Mouse (Mus musculus) macrophage (primary cell): Measurements from ENCODE around the gene Btn2a2. TPM values are rescaled to one million over a fixed set of nuclear protein-coding genes. Genes with fewer than 3 reads are reported as not detected.

ENCODE experiments used
- H3K27ac ChIP-seq: fragments of 350-480 bp; formaldehyde crosslinking; 2 replicates; pipeline ENCODE4 v1.9.0; 2021
- H3K36me3 ChIP-seq: fragments of 350-480 bp; formaldehyde crosslinking; 2 replicates; pipeline ENCODE4 v1.9.0; 2021; ENCODE audit errors: inconsistent target
- H3K4me3 ChIP-seq: fragments of 350-480 bp; formaldehyde crosslinking; 2 replicates; pipeline ENCODE4 v1.9.0; 2021; ENCODE audit errors: inconsistent target
- H3K79me2 ChIP-seq: fragments of 350-480 bp; formaldehyde crosslinking; 2 replicates; pipeline ENCODE4 v1.9.0; 2021; ENCODE audit errors: inconsistent target
- WGBS: methylation state at CpG from one replicate; pipeline ENCODE4 v1.1.7; 2026; ENCODE audit warnings: inconsistent platforms; ENCODE audit not compliant: missing documents; 5-methylcytosine and 5-hydroxymethylcytosine counted together
- polyA plus RNA-seq: library from polyadenylated mRNA; stranded (reverse); fragments of 250-400 nt; gene quantifications from 3 replicates; pipeline ENCODE4 v1.2.4, GENCODE M21; 2018; ENCODE audit warnings: inconsistent platforms

The Btn2a2 gene
- polyA plus RNA-seq, 1 experiment from 2014 or later = not detected

DNA sequence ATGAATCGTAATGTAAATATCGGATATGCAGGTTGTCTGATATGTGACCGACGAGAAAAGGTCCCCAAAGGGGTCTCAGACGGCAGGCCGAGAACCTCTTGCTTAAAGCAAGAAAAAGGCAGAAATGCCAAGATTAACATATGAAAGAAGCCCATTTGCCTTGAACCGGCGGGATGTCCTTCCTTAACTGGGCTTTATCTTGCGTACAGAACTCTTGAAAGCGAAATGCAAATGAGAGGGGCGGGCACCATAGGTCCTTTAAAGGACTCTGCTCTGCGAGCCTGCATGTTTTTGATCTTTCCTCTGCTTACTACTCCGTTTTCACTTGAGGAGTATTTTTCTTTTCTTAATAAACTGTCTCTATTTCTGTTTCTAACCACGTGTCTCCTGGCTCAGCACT is 3.3 kb upstream of the Btn2a2 start:
- Histone ChIP-seq H3K36me3 (no peaks in the 10 kb centered on the region), H3K27ac (no peak overlapping the region), H3K4me3 (0 out of 2 replicates have a peak overlapping the region, but pooled peaks have one; percentile 2), H3K79me2 (no peaks in the 10 kb centered on the region)
- WGBS = 41% methylated on average over 13 of the region's 14 CpGs

DNA sequence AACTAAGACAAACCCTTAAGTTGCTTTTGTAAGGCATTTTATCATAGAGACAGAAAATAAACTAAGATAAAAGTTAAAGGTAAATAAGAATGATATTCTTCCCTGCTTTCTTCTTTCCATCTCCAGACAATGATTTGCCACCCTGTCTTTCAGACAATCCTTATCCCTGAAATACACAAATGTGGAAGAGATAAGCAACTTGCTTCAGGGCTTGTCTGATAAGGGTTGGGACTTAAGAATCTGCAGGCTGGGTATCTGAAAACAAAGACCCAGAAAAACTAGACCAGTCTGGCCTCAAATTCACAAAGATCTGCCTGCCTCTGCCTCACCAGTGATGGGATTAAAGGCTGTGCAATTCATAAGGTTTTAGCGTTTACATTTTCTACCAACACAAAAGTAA is 2.6 kb upstream of the Btn2a2 start:
- Histone ChIP-seq H3K79me2 (no peaks in the 10 kb centered on the region), H3K27ac (no peak overlapping the region), H3K4me3 (no peak overlapping the region), H3K36me3 (no peaks in the 10 kb centered on the region)
- WGBS = 29% methylated on average over 1 of the region's 1 CpGs

DNA sequence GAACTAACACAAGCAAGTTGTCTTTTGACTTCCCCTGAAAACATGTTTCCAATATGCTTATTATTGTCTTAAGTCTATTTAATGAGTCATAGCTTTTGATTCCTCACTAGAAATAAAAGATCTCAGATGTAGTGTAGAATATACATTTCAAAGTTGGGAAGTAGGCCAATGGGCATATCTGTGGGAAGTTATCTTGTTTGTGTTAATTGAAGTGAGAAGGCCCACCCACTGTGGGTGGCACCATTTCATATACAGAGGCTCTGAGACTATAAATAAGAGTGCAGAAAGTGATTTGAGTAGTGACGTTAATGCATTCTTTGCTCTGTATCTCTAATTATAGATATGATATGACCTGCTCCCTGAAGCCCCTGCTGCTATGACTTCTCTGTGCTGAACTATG is 2.2 kb upstream of the Btn2a2 start:
- Histone ChIP-seq H3K79me2 (no peaks in the 10 kb centered on the region), H3K4me3 (no peak overlapping the region), H3K36me3 (no peaks in the 10 kb centered on the region), H3K27ac (no peak overlapping the region)
- WGBS = 75% methylated on average over 1 of the region's 1 CpGs

DNA sequence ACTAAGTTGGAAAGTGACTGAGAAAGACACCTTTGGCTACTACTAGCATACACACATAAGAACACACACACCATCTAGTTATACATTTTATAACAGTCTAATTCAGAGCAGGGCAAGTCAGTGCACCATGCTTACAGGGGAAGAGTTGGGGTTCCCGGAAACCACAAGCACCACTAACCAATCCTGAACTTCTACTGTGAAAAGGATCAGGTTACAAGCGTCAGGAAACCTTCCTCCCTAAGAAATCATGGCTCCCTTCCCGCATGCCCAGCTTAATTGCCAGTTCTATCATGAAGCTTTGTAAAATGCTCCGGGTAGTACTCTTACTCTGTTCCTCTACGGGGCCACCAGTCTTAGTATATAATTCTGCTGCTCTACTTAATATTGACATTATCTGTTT is 3.4 kb downstream of the Btn2a2 start:
- Histone ChIP-seq H3K27ac (no peak overlapping the region), H3K79me2 (no peaks in the 10 kb centered on the region), H3K36me3 (no peaks in the 10 kb centered on the region), H3K4me3 (no peak overlapping the region)
- WGBS = 48% methylated on average over 5 of the region's 5 CpGs

DNA sequence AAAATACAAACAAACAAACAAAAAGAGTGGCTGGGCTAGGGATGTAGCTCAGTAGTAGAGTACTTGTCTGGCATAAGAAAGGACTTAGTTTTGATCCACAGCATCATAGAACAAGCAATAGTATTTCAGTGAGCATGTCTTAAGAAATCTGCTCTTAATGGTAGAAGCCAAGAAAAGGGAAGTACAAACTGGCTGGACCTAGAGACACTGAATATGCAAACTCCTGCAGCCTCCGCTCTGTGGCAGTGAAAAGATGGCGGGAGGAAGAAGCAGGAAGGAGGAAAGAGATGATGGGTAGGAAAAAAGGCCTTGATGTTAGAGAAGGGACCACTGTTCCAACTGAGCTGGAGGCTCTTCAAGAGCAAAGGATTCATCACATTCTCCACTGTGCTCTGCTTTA is 5.5 kb downstream of the Btn2a2 start:
- H3K36me3 ChIP-seq = no peaks in the 10 kb centered on the region
- no peaks in the 10 kb centered on the region for H3K79me2 ChIP-seq
- 60% methylated on average over 2 of the region's 2 CpGs for WGBS
- H3K27ac ChIP-seq = no peak overlapping the region
- no peak overlapping the region for H3K4me3 ChIP-seq

DNA sequence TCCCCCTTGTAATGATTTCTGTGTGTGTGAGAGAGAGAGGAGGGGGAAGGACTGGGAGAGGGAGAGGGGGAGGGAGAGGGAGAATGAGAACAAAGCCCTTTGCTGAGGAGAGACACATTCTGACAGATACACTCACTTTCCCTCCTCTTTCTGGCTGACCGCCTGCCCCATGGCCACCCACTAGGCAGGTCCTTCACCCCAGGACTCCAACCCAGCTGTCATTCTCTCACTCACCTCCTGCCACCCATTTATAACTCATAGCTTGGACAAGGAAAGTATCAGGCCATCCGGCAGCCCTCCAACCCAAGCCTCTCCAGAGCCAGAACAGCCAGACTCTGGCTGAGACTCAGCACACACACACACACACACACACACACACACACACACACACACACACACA is 13.0 kb downstream of the Btn2a2 start:
- no peaks in the 10 kb centered on the region for H3K79me2 ChIP-seq
- WGBS = 92% methylated on average over 2 of the region's 2 CpGs
- no peak overlapping the region for H3K27ac ChIP-seq
- H3K4me3 ChIP-seq = no peak overlapping the region
- H3K36me3 ChIP-seq = no peaks in the 10 kb centered on the region

DNA sequence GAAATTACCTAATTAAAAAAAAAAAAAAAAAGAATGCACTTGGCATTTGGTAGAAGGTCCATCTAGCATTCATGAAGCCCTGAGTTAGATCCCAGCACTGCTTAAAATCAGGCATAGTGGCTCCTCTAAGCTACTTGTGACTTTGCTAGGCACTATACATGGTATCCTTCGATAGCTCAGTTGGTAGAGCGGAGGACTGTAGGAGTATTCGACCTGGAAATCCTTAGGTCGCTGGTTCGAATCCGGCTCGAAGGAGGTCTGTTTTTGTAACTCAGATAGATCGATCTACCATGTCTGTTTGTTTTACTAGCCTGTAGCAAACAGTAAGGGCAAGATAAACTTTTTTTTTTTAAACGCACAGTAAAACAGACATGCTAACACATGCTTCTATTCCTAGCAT is 21.7 kb downstream of the Btn2a2 start:
- Histone ChIP-seq H3K4me3 (no peak overlapping the region), H3K36me3 (no peaks in the 10 kb centered on the region), H3K79me2 (no peaks in the 10 kb centered on the region), H3K27ac (no peak overlapping the region)
- 26% methylated on average over 9 of the region's 9 CpGs for WGBS

DNA sequence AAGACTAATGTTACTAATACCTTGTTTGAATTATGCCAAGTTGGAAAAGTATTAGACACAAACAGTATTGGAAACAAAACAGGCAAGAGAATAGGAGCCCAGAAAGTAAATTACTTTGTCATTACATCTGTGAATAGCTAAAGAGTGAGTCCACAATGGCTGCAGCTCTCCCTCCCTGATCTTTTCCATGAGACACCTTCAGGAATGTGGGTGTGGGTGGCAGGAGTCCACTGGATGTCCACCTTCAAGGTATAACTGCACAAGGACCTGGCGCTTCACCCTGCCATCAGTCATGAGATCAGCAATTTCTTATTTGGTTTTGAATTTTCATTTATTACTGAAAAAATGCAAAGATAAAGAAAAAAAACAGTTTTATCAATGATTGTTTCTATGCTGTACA is 22.4 kb downstream of the Btn2a2 start:
- no peaks in the 10 kb centered on the region for H3K79me2 ChIP-seq
- no peak overlapping the region for H3K27ac ChIP-seq
- H3K36me3 ChIP-seq = no peaks in the 10 kb centered on the region
- WGBS = 100% methylated on average over 1 of the region's 1 CpGs
- no peak overlapping the region for H3K4me3 ChIP-seq

DNA sequence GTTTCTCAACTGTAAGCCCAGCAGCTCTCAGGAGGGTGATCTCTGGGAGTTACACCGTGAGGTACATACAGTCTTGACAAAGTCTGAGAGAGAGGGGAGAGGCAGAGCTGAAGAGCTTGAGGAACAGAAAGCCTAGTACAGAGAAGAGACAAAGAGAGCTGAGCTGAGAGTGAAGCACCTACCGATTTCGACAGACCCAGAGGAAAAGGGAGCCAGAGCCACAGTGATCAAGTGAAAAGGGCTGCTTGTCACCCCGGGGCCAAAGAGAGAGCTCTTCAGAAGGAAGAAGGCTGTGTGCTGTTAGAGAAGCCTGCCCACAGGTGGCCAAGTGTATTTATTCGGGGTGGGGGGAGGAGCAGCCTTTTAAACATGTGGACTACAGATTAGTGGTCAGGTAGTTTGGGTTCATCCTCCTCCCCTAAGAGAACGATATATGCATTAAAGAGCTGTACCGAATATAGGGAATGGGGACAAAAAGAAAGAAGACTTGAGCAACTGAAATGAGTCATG is 23.0 kb downstream of the Btn2a2 start, which contains the start of gene Btn1a1:
Gene Btn1a1, minus strand, starts transcription at position 302 of the 510 bp plus-strand sequence.
- Histone ChIP-seq H3K79me2 (no peaks in the 10 kb centered on the region), H3K4me3 (peak within 1 kb of the TSS; percentile 39), H3K27ac (no peak within 1 kb of the TSS), H3K36me3 (no peaks in the 10 kb centered on the region)
- WGBS = 5% methylated on average over 7 of the region's 7 CpGs

DNA sequence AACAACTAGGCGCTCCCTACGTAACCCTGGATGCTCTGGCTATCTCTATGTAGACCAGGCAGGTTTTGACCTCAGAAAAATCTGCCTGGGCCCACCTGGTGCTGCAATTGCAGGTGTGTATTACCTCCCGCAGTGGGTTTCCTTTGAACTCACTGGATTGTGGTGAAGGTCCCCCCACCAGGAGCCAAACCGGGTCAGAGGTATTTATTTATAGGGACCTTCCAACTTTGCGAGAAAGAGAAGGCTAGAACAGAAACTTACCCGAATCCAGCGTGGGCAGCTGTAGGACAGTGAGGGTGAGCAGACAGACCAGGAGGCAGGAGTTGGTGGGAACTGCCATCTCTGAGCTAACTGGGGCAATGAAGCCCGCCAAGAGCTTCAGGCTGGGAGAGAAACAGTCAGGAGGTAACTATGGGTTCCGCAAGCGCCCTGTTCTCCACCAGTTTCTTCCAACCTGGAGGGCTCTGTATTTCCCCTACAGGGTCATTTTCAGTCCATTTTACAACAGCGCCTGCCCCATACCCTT is 23.8 kb downstream of the Btn2a2 start:
- H3K4me3 ChIP-seq = peak overlapping the region; percentile 39
- no peak overlapping the region for H3K27ac ChIP-seq
- no peaks in the 10 kb centered on the region for H3K79me2 ChIP-seq
- H3K36me3 ChIP-seq = no peaks in the 10 kb centered on the region
- WGBS = 6% methylated on average over 11 of the region's 11 CpGs

DNA sequence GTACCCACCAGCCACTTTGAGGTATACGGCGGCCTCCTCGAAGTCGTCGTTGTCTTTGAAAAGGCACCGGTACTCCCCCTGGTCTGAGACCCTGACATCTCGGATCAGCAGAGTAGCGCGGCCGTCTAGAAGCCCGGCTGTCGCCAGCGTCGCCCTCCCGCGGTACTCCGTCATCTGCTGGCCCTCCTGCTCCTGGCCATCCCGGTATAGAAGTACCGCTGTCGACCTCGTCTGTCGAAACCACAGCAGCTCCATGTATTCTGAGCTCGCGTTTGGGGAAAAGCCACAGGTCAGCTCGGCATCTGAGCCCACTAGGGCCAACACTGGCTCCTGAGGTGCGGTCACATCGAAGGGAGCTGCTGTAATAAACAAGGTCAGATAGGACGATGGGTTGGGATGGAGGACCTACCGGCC is 24.4 kb downstream of the Btn2a2 start:
- peak overlapping the region; percentile 39 for H3K4me3 ChIP-seq
- WGBS = 1% methylated on average over 29 of the region's 29 CpGs
- H3K79me2 ChIP-seq = no peaks in the 10 kb centered on the region
- H3K27ac ChIP-seq = no peak overlapping the region
- H3K36me3 ChIP-seq = no peaks in the 10 kb centered on the region

DNA sequence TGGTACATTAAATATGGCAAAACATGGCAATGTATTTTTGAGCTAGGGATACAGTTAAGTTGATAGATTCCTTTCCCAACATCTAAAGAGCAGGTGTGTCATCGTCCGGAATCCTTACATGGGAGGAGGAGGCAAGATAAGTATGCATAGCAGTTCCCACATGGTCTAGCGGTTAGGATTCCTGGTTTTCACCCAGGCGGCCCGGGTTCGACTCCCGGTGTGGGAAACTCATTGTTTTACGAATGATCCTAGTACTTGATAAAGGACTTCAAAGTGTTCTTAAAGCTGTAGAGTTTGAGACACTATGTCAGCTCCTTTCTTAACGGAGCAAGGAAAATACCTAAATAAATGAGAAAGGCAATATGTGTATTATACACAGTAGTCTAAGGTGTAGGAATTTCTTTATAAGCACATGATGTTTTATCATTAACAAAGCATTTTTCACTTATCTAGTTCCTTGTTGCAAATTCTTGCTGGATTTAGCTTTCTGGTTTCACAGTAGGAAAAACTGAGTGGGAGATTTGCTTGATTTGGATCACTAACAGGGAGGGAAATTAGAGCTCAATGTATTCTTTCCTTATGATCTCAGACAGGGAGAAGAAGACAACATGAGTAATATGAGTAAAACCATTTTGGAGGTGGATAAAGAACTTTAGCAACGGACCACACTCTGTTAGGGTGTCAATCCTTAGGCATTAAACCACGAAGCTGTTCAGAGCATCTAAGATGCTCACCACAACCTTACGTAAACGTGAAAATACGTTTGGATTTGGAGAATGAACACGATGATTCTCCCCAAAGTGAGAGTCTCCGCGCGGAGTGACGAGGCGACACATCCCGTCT is 25.1 kb downstream of the Btn2a2 start:
- H3K27ac ChIP-seq = no peak overlapping the region
- WGBS = 2% methylated on average over 21 of the region's 21 CpGs
- H3K36me3 ChIP-seq = no peaks in the 10 kb centered on the region
- H3K4me3 ChIP-seq = peak overlapping the region; percentile 39
- H3K79me2 ChIP-seq = no peaks in the 10 kb centered on the region

DNA sequence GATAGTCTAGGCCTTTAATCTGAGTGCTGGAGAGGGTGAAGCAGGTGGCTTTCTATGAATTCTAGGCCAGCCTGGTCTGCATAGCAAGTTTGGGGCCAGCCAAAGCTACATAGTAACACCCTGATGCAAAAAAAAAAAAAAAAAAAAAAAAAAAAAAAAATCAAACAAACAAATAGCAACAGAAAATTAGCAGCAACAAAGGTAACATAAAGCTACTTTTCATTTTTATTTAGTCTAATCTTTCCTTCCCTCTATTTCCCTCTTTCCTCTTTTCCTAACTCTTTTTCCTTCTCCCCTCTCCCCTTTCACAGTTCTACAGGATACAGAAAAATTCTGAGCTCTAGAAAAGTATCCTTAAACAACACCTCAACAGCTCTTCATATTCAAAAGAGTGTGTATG is 26.0 kb downstream of the Btn2a2 start:
- Histone ChIP-seq H3K36me3 (no peaks in the 10 kb centered on the region), H3K79me2 (no peaks in the 10 kb centered on the region), H3K4me3 (no peak overlapping the region), H3K27ac (no peak overlapping the region)

DNA sequence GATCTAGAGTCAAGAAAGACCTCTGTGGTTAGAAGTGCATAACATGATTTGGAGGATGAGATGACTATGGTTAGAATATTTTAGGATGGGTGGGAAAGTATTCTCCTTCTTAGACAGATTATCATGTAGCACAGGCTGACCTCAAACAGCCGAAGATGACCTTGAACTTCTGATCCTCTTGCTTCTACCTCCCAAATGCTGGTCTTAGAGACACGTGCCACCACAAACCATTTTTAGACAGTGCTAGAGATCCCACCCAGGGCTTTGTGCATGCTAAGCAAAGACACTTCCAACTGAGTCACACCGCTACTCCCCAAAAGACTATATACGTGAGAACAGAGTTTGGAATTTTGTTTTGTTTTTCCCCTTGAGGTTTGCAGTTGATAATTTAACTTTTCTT is 26.6 kb downstream of the Btn2a2 start:
- Histone ChIP-seq H3K36me3 (no peaks in the 10 kb centered on the region), H3K79me2 (no peaks in the 10 kb centered on the region), H3K4me3 (no peak overlapping the region), H3K27ac (no peak overlapping the region)
- WGBS = 98% methylated on average over 4 of the region's 4 CpGs

DNA sequence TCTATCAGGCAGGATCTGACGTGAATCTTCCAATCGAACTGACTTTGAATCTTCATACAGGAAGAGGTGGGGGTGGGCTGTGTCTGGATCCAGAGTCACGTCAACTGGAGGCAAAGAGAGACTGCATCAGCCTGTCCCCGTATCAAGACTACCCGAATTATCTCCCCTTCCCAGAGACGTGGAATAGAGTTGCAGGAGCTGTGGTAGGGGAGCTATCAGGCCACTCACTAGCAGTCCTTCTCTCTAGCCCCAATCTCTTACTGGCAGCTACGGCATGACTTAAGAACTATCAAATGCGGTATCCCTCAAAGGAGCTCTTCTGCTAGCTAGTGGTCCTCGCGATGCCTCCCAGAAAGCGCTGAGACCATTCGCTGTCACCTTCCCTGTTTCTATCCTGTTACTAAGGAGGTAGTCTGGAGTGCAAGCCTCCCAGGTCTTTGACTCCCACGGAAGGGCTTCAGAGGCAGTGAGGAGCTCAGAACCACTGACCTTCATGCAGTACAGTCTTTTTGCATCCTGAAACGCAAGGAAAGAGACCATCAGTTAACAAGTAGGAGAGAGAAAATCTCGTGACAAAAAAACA is 29.3 kb downstream of the Btn2a2 start:
- H3K27ac ChIP-seq = no peak overlapping the region
- H3K79me2 ChIP-seq = no peaks in the 10 kb centered on the region
- H3K4me3 ChIP-seq = no peak overlapping the region
- no peaks in the 10 kb centered on the region for H3K36me3 ChIP-seq
- 79% methylated on average over 15 of the region's 15 CpGs for WGBS
